Mouse (Mus musculus) cerebellum, adult 2 months (tissue): Measurements from ENCODE around the gene Cdan1.

ENCODE experiments used
- CTCF ChIP-seq: fragments of 200-500 bp; IDR thresholded peaks from 2 replicates; pipeline ENCODE4 v1.5.1; 2011; ENCODE audit warnings: low read depth, mild to moderate bottlenecking, control low read depth, low read length, moderate library complexity, borderline replicate concordance; ENCODE audit not compliant: insufficient read depth
- POLR2A ChIP-seq: fragments of 200-500 bp; IDR thresholded peaks from 2 replicates; pipeline ENCODE4 v1.6.1; 2011; ENCODE audit warnings: low read length, control low read depth, borderline replicate concordance; ENCODE audit not compliant: insufficient read depth

GRCm38 (mm10) chr2:120867336-120867735 is 17.4 kb upstream of the Cdan1 start:
- TF ChIP-seq CTCF, result no peak
- no peak for TF ChIP-seq POLR2A
